Mouse (Mus musculus) ovary, adult 10 weeks (tissue): ENCODE measurements around the gene Hyal1. TPM values are rescaled to one million over a fixed set of nuclear protein-coding genes. Genes with fewer than 3 reads are reported as not detected.

Experiments used
- polyA plus RNA-seq: library from polyadenylated mRNA; stranded (reverse); fragments of 350-450 nt; fragmentation: Illumina TruSeq; extraction: RNeasy Lipid Tissue Mini Kit (QIAGEN cat#74804); gene quantifications from one replicate; pipeline ENCODE4 v1.2.3, GENCODE M21; 2014

The Hyal1 gene
- 2.8 TPM for polyA plus RNA-seq

DNA sequence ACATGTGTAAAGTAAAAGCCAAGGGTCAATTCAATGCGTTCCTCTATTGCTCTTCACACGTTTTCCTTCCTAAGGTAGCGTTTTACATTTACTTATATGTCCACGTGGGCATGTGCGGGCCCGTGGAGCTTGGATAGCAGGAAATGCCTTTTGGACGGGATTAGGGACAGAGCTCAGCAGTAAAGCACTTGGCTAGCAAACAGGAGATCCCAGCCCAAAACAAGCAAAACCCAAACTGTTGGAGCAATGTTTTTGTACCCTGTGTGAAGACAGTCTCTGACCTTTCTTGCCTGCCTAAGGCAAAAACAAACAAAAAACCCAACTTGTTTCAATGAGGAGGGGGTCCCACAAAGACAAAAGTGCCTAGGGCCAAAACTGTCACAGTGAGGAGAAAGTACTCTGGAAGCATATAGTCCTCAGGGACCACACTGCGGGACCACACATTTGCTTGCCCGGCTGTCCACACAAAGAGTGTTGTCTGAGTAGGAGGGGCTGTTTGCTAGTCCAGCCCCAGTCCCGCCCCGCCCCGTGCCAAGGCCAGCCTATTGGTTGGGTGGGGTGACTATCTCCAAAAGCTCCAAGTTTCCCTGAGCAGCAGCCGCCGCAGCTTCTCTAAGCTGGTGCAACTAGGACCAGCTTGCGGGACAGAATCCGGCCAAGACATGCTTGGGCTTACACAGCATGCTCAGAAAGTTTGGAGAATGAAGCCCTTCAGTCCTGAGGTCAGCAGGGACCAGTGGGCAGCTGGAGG lies at the start of gene Hyal1:
Gene Hyal1, plus strand, starts transcription at position 571 of the 751 bp plus-strand sequence.

GRCm38 (mm10) chr9:107533791-107534407 lies 42.8 kb upstream of the Hyal1 start, which contains the start of gene Tmem115:
Gene Tmem115 (plus strand): TSS chr9:107533945.

GRCm38 (mm10) chr9:107541474-107542351 lies 35.0 kb upstream of the Hyal1 start, which contains the start of the genes Cyb561d2 and Nprl2:
Gene Cyb561d2 (minus strand): TSS chr9:107542193.
Gene Nprl2 (plus strand): TSS chr9:107542226.

GRCm38 (mm10) chr9:107547026-107547425 lies 29.7 kb upstream of the Hyal1 start, which contains the start of gene Zmynd10:
Gene Zmynd10 (plus strand): TSS chr9:107547298.

GRCm38 (mm10) chr9:107551117-107551889 lies 25.4 kb upstream of the Hyal1 start, which contains the start of gene Rassf1:
Gene Rassf1 (plus strand): TSS chr9:107551555.

GRCm38 (mm10) chr9:107563029-107563581 lies 13.6 kb upstream of the Hyal1 start, which contains the start of gene Tusc2:
Gene Tusc2 (plus strand): TSS chr9:107563255.

DNA sequence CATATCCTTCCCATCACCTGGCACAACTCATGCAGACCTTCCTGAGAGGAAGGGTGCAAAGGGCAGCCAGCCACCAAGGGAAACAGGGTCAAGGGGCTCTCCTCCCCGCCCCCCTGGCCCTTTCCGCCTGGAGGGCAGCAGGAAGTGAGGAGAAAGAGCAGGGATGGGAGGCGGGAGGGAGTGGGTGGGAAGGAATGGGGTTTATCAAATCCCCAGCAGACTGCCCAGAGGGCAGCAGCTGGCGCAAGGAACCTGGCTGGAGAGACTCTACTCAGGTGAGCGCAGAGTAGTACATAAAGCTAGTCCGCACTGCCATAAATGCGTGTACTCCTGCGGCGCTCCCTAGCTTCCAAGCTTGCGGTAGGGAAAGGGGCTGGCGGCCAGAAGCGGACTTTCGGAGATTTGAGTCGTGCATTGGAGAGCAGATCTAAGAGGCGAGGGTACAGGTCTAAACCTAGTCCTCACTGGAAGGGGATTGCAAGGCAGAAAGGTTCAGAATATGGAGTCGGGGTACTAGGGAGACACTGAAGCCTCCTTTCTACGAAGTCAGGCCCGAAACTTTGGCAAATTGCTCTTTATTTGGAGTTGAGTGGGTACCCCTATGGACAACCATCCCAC lies 8.9 kb upstream of the Hyal1 start, which contains the start of gene Hyal2:
Gene Hyal2, plus strand, starts transcription at position 244 of the 618 bp plus-strand sequence.

GRCm38 (mm10) chr9:107578587-107578986 lies 1.9 kb downstream of the Hyal1 start, which contains the start of gene Naa80:
Gene Naa80 (plus strand): TSS chr9:107578887.

GRCm38 (mm10) chr9:107580501-107581317 lies 4.0 kb downstream of the Hyal1 start, which contains the start of gene Hyal3:
Gene Hyal3 (plus strand): TSS chr9:107580818.

GRCm38 (mm10) chr9:107586974-107587832 lies 10.5 kb downstream of the Hyal1 start, which contains the start of gene Ifrd2:
Gene Ifrd2 (plus strand): TSS chr9:107587642.

GRCm38 (mm10) chr9:107608741-107609432 lies 32.2 kb downstream of the Hyal1 start, which contains the start of gene Sema3b:
Gene Sema3b (minus strand): TSS chr9:107609229.

Other genes with a start within 250 kb of the Hyal1 start
- 1.2 TPM for gene Hemk1, start 238.6 kb upstream of the Hyal1 start, polyA plus RNA-seq
- not detected for gene 6430571L13Rik, start 236.3 kb upstream of the Hyal1 start, polyA plus RNA-seq
- gene Cacna2d2, start 177.3 kb upstream of the Hyal1 start, polyA plus RNA-seq = 0.26 TPM
- not detected for gene Tmem115, start 43.0 kb upstream of the Hyal1 start, polyA plus RNA-seq
- 4.6 TPM for gene Cyb561d2, start 34.7 kb upstream of the Hyal1 start, polyA plus RNA-seq
- 0.31 TPM for gene Nprl2, start 34.7 kb upstream of the Hyal1 start, polyA plus RNA-seq
- not detected for gene Zmynd10, start 29.6 kb upstream of the Hyal1 start, polyA plus RNA-seq
- gene Rassf1, start 25.4 kb upstream of the Hyal1 start, polyA plus RNA-seq = 7.7 TPM
- 20.4 TPM for gene Tusc2, start 13.7 kb upstream of the Hyal1 start, polyA plus RNA-seq
- 0.66 TPM for gene Hyal2, start 9.0 kb upstream of the Hyal1 start, polyA plus RNA-seq
- gene Naa80, start 2.0 kb downstream of the Hyal1 start, polyA plus RNA-seq = 5.5 TPM
- gene Hyal3, start 3.9 kb downstream of the Hyal1 start, polyA plus RNA-seq = 0.34 TPM
- 18.3 TPM for gene Ifrd2, start 10.7 kb downstream of the Hyal1 start, polyA plus RNA-seq
- 1.2 TPM for gene Sema3b, start 32.3 kb downstream of the Hyal1 start, polyA plus RNA-seq
- gene Gnai2, start 58.4 kb downstream of the Hyal1 start, polyA plus RNA-seq = 37.4 TPM
- gene Slc38a3, start 92.6 kb downstream of the Hyal1 start, polyA plus RNA-seq = 1.1 TPM
- gene Gnat1, start 102.8 kb downstream of the Hyal1 start, polyA plus RNA-seq = not detected
- gene Sema3f, start 133.5 kb downstream of the Hyal1 start, polyA plus RNA-seq = 0.57 TPM
- 190 TPM for gene Rbm5, start 194.1 kb downstream of the Hyal1 start, polyA plus RNA-seq